In genomic region chr4:42870748-42871147, GRCm38 (mm10) we compare ENCODE assay signal across 1 mouse cellular context.
A peak's percentile ranks its signal among the peaks of the same experiment; 100 is the strongest.
TF ChIP-seq lines count a peak whose summit lies in the region.

No protein-coding gene starts in this region.

TF ChIP-seq in MEL, 35 proteins besides CTCF, POLR2A, EP300 and RAD21:
- TF ChIP-seq ZNF384 (IDR thresholded peaks at IDR 0.05; ENCODE audit: low read depth, low read length): no peak
- no peak for TF ChIP-seq KAT2A (conservative IDR thresholded peaks at IDR 0.05; ENCODE audit: low read depth, low read length)
- peak; percentile 63 for TF ChIP-seq ZC3H11A (IDR thresholded peaks at IDR 0.05; ENCODE audit: low read depth, low read length)
- TF ChIP-seq SMC3 (IDR thresholded peaks at IDR 0.05; ENCODE audit: low read depth, low read length): peak; percentile 82
- no peak for TF ChIP-seq TAL1 (IDR thresholded peaks at IDR 0.05; ENCODE audit: low read length)
- no peak for TF ChIP-seq UBTF (IDR thresholded peaks at IDR 0.05; ENCODE audit: borderline replicate concordance, insufficient read depth, low read depth, low read length)
- no peak for TF ChIP-seq BHLHE40 (IDR thresholded peaks at IDR 0.05; ENCODE audit: borderline replicate concordance, low read depth, low read length)
- TF ChIP-seq GABPA (IDR thresholded peaks at IDR 0.05; ENCODE audit: low read depth, low read length): no peak
- TF ChIP-seq ETS1 (IDR thresholded peaks at IDR 0.05; ENCODE audit: low read depth, low read length): no peak
- no peak for TF ChIP-seq ELF1 (IDR thresholded peaks at IDR 0.05; ENCODE audit: low read depth, low read length)
